Mouse (Mus musculus): ENCODE results near the gene Oas1a. TPM values are rescaled to one million over a fixed set of nuclear protein-coding genes. Genes with fewer than 3 reads are reported as not detected.

Oas1a gene
- 1.1 and 1.4 TPM in 2 replicates for polyA plus RNA-seq (2012; rRNA removed)

GRCm38 (mm10) chr5:120906791-120907733, at the start of gene Oas1a:
TSS of gene Oas1a (minus strand) at chr5:120907521.

GRCm38 (mm10) chr5:120914204-120914603, 6.9 kb upstream of the Oas1a start, which contains the start of gene Oas1d:
TSS of gene Oas1d (plus strand) at chr5:120914536.

GRCm38 (mm10) chr5:120887413-120887812, 19.9 kb downstream of the Oas1a start, which contains the start of gene Oas1g:
TSS of gene Oas1g (minus strand) at chr5:120887613.

GRCm38 (mm10) chr5:120861121-120861520, 46.2 kb downstream of the Oas1a start, which contains the start of gene Oas1h:
TSS of gene Oas1h (plus strand) at chr5:120861421.

GRCm38 (mm10) chr5:120847067-120847466, 60.3 kb downstream of the Oas1a start, which contains the start of gene Oas1f:
TSS of gene Oas1f (plus strand) at chr5:120847367.

Other genes with a start within 250 kb of the Oas1a start
- gene Dtx1, start 195.6 kb downstream of the Oas1a start, polyA plus RNA-seq (2012; rRNA removed) = 119 and 137 TPM in 2 replicates
- 0.62 and 1.3 TPM in 2 replicates for gene Oas2, start 157.7 kb downstream of the Oas1a start, polyA plus RNA-seq (2012; rRNA removed)
- gene Oas3, start 129.9 kb downstream of the Oas1a start, polyA plus RNA-seq (2012; rRNA removed) = 0.22 and 0.47 TPM in 2 replicates
- gene Oas1e, start 112.0 kb downstream of the Oas1a start, polyA plus RNA-seq (2012; rRNA removed) = 0.16 and 0.22 TPM in 2 replicates
- 0.65 and 0.99 TPM in 2 replicates for gene Oas1c, start 95.0 kb downstream of the Oas1a start, polyA plus RNA-seq (2012; rRNA removed)
- 0.05 TPM in 1 of 2 replicates, not detected in the other for gene Oas1f, start 60.2 kb downstream of the Oas1a start, polyA plus RNA-seq (2012; rRNA removed)
- not detected in 2 replicates for gene Oas1h, start 46.1 kb downstream of the Oas1a start, polyA plus RNA-seq (2012; rRNA removed)
- gene Oas1g, start 19.9 kb downstream of the Oas1a start, polyA plus RNA-seq (2012; rRNA removed) = 0.31 and 0.86 TPM in 2 replicates
- gene Oas1d, start 7.0 kb upstream of the Oas1a start, polyA plus RNA-seq (2012; rRNA removed) = 0.08 and 0.12 TPM in 2 replicates
- 43.7 and 51.4 TPM in 2 replicates for gene Rph3a, start 102.6 kb upstream of the Oas1a start, polyA plus RNA-seq (2012; rRNA removed)

Measured in central nervous system, embryonic 18 days (tissue).